Mouse (Mus musculus) intestine, embryonic 15.5 days (tissue): ENCODE data around the gene Camta1. TPM values are rescaled to one million over a fixed set of nuclear protein-coding genes. Genes with fewer than 3 reads are reported as not detected.
A peak's percentile ranks its signal among the peaks of the same experiment; 100 is the strongest.

Experiments used
- ATAC-seq: fragments of 200-750 bp; cut with Nextera tagmentation; 2 replicates; pipeline ENCODE4 v1.8.0; 2017; ENCODE audit warnings: moderate TSS enrichment, moderate library complexity
- H3K27ac ChIP-seq: fragments of 300-500 bp; sonication (generic); 2 replicates; pipeline ENCODE4 v1.5.1; 2015; ENCODE audit warnings: mild to moderate bottlenecking, inconsistent platforms
- H3K27me3 ChIP-seq: fragments of 300-500 bp; sonication (generic); replicated peaks from 2 replicates; pipeline ENCODE4 v1.6.1; 2015; ENCODE audit warnings: inconsistent platforms
- H3K36me3 ChIP-seq: fragments of 300-500 bp; sonication (generic); 2 replicates; pipeline ENCODE4 v1.6.1; 2015; ENCODE audit warnings: inconsistent platforms
- H3K4me1 ChIP-seq: fragments of 300-500 bp; sonication (generic); replicated peaks from 2 replicates; pipeline ENCODE4 v1.6.1; 2015; ENCODE audit warnings: inconsistent platforms
- H3K4me2 ChIP-seq: fragments of 300-500 bp; sonication (generic); replicated peaks from 2 replicates; pipeline ENCODE4 v1.6.1; 2015; ENCODE audit warnings: mild to moderate bottlenecking, inconsistent platforms
- H3K4me3 ChIP-seq: fragments of 300-500 bp; sonication (generic); replicated peaks from 2 replicates; pipeline ENCODE4 v1.5.1; 2015; ENCODE audit warnings: inconsistent platforms
- H3K9ac ChIP-seq: fragments of 300-500 bp; sonication (generic); 2 replicates; pipeline ENCODE4 v1.6.1; 2015; ENCODE audit warnings: inconsistent platforms
- H3K9me3 ChIP-seq: fragments of 300-500 bp; sonication (generic); 2 replicates; pipeline ENCODE4 v1.6.1; 2016; ENCODE audit warnings: inconsistent platforms
- WGBS: fragments of 180-500 bp; shearing (Covaris S2); methylation state at CpG from one replicate; pipeline ENCODE4 v1.1.7; 2015; 5-methylcytosine and 5-hydroxymethylcytosine counted together
- polyA plus RNA-seq: library from polyadenylated mRNA; unstranded; fragments of >200 nt; fragmentation: Nextera tagmentation; extraction: Ambion mirVana; gene quantifications from 2 replicates; pipeline ENCODE4 v1.2.1, GENCODE M21; 2015

The Camta1 gene
- polyA plus RNA-seq, 1 experiment from 2014 or later: 75.7 TPM

- Histone ChIP-seq H3K4me2 (no peak overlapping the region), H3K4me3 (no peak overlapping the region), H3K9me3 (no peaks in the 10 kb centered on the region), H3K9ac (no peak overlapping the region), H3K27me3 (no peaks in the 10 kb centered on the region), H3K27ac (no peak overlapping the region), H3K4me1 (peaks cover 8% of the 10 kb centered on the region; the same call in 1 of the 2 replicates), H3K36me3 (no peaks in the 10 kb centered on the region)
- no peak for ATAC-seq
- WGBS: 80% methylated on average over 9 of the region's 9 CpGs
These were observed 115.6 kb downstream of the Camta1 start for GRCm38 (mm10) chr4:151746002-151746606.

DNA sequence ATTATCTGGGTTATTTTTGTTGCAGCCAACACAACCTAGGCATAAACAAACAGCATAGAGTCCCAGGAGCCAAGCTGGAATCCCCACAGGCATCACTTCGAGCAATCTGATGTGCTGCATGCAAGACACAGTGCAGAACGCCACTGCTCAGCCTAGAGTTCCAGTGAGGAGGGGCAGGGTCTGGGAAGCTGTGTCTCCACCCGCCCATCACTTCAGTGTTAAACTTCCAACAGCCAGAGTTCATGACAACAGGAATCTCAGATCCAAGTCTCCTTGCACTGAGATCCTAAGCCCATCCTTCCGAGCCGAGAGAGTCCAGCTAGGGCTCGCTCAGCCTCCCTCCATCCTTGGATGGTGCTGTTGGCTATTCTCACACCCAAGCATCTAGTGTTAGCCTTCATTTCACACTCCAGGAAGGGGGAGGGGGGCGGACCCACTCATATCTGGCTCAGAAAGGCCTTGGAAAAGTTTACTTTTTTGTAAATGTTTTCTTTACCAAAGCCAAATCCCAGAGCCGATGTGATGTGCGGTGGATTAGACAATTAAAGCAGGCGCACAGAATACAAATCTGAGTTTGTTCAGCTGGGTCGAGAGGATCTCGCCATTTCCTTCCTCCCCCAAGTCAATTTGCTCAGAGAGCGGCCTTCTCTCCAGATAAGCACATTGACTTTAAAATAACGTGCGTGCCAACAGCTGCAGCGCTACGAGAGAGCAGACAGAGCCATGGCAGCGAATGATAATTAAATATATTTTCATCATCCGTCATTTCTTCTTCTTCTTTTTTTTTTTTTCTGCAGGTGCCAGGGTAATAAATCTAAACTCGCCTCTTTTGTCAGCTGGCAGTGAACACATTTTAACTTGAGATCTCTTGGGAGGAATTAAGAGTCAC, 120.2 kb downstream of the Camta1 start:
- 29% methylated on average over 20 of the region's 20 CpGs for WGBS
- Histone ChIP-seq H3K9me3 (no peaks in the 10 kb centered on the region), H3K9ac (no peak overlapping the region), H3K36me3 (no peaks in the 10 kb centered on the region), H3K27me3 (no peaks in the 10 kb centered on the region), H3K4me1 (peaks cover 11% of the 10 kb centered on the region; the same call in 1 of the 2 replicates), H3K4me3 (no peak overlapping the region), H3K4me2 (no peak overlapping the region), H3K27ac (no peak overlapping the region)
- ATAC-seq: no peak

- no peak overlapping the region for H3K4me3 ChIP-seq
- H3K27ac ChIP-seq: no peak overlapping the region
- no peaks in the 10 kb centered on the region for H3K27me3 ChIP-seq
- no peak overlapping the region for H3K9ac ChIP-seq
- H3K36me3 ChIP-seq: no peaks in the 10 kb centered on the region
- H3K4me2 ChIP-seq: no peak overlapping the region
- WGBS: 78% methylated on average over 11 of the region's 12 CpGs
- no peaks in the 10 kb centered on the region for H3K9me3 ChIP-seq
- no peak for ATAC-seq
- H3K4me1 ChIP-seq: peaks cover 11% of the 10 kb centered on the region; the same call in 1 of the 2 replicates
These were observed 122.2 kb downstream of the Camta1 start for GRCm38 (mm10) chr4:151739348-151739956.

GRCm38 (mm10) chr4:151738875-151739274, 122.8 kb downstream of the Camta1 start:
- Histone ChIP-seq H3K36me3 (no peaks in the 10 kb centered on the region), H3K9me3 (no peaks in the 10 kb centered on the region), H3K9ac (no peak overlapping the region), H3K4me1 (peaks cover 11% of the 10 kb centered on the region; the same call in 1 of the 2 replicates), H3K4me3 (no peak overlapping the region), H3K27ac (no peak overlapping the region), H3K4me2 (no peak overlapping the region), H3K27me3 (no peaks in the 10 kb centered on the region)
- no peak for ATAC-seq
- 75% methylated on average over 11 of the region's 11 CpGs for WGBS

DNA sequence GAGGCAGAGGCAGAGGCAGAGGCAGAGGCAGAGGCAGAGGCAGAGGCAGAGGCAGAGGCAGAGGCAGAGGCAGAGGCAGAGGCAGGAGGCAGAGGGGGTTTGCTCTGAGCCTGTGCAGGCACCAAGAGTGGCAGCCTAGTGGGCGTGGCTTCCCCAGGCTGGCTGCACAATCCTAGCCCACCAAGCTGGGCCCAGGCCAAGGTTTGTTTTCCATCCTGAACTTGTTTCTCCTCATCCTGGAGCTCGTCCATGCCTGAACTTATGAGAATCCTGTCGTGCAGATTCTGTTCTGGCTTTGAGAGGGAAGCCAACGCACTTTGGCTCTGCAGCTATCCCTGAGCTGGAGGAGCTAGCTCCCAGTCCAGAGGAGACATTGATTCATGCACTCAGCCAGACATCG, 123.4 kb downstream of the Camta1 start:
- Histone ChIP-seq H3K4me1 (peaks cover 11% of the 10 kb centered on the region; the same call in 1 of the 2 replicates), H3K4me2 (no peak overlapping the region), H3K27ac (no peak overlapping the region), H3K9me3 (no peaks in the 10 kb centered on the region), H3K9ac (no peak overlapping the region), H3K27me3 (no peaks in the 10 kb centered on the region), H3K4me3 (no peak overlapping the region), H3K36me3 (no peaks in the 10 kb centered on the region)
- WGBS: 51% methylated on average over 5 of the region's 5 CpGs
- no peak for ATAC-seq

- no peaks in the 10 kb centered on the region for H3K27me3 ChIP-seq
- whole genome bisulfite sequencing: 61% methylated on average over 10 of the region's 10 CpGs
These were observed 129.0 kb downstream of the Camta1 start for GRCm38 (mm10) chr4:151732668-151733067.

DNA sequence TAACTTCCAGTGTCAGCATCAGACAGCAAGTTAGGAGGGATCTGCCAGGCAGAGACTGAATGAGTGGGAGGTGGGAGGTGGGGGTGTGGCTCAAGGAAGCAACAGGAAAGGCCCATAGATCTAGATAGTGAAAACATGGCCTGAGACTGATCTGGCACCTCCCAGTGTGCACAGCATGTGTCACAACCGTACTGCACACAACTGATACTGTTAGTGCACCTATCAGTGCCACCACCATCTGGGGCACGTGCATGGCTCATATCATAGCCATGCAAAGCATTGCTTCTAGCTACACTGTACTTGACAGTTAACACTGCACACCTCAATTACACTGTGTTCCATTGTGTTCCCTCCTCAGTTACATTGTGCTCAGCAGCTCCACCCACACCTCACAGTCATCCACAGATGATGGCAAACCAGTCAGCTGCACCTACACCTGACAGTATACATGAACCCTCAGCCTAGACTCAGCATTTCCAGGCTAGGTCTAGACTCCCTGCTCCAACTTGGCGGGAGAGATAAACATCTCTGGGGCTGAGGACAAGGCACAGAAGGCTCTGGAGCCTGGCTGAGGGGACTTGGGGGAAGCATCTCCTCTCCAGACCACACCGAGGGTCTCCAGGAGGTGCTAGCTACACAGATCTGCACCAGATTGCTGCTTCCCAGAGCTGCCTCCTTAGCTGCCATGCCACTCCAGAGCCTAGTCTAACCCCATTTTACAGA, 131.5 kb downstream of the Camta1 start:
- no peaks in the 10 kb centered on the region for H3K27me3 ChIP-seq
- no peak overlapping the region for H3K4me3 ChIP-seq
- H3K4me2 ChIP-seq: no peak overlapping the region
- no peaks in the 10 kb centered on the region for H3K9me3 ChIP-seq
- H3K4me1 ChIP-seq: no peaks in the 10 kb centered on the region
- ATAC-seq: peak; percentile 77; the same call in 1 of the 2 replicates
- H3K27ac ChIP-seq: no peak overlapping the region
- H3K36me3 ChIP-seq: no peaks in the 10 kb centered on the region
- no peak overlapping the region for H3K9ac ChIP-seq
- WGBS: 61% methylated on average over 4 of the region's 4 CpGs

More at GRCm38 (mm10) chr4:151732668-151733067, 129.0 kb downstream of the Camta1 start:
- no peak overlapping the region for H3K4me2 ChIP-seq
- H3K36me3 ChIP-seq: no peaks in the 10 kb centered on the region
- no peak overlapping the region for H3K27ac ChIP-seq
- H3K4me1 ChIP-seq: no peaks in the 10 kb centered on the region
- no peak overlapping the region for H3K4me3 ChIP-seq
- no peak for ATAC-seq
- H3K9me3 ChIP-seq: no peaks in the 10 kb centered on the region
- no peak overlapping the region for H3K9ac ChIP-seq

DNA sequence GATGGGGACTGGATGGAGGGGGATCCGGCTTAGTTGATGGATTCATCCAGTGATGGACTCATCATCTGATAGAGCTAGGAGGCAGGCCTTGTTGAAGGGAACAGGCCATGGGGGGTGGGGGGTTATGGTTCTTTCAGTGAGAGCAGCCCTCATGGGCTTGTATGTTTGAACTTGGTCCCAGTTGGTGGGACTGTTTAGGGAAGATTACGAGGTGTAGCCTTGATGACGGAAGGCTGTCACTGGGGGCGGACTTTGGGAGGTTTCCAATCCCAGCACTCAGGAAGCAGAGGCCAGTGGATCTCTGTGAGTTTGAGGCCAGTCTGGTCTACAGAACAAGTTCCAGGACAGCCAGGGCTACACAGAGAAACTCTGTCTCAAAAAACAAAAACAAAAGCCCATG, 132.6 kb downstream of the Camta1 start:
- ATAC-seq: no peak
- 84% methylated on average over 4 of the region's 4 CpGs for WGBS
- no peaks in the 10 kb centered on the region for H3K27me3 ChIP-seq
- no peaks in the 10 kb centered on the region for H3K36me3 ChIP-seq
- H3K4me2 ChIP-seq: no peak overlapping the region
- H3K4me1 ChIP-seq: no peaks in the 10 kb centered on the region
- no peaks in the 10 kb centered on the region for H3K9me3 ChIP-seq
- H3K4me3 ChIP-seq: no peak overlapping the region
- no peak overlapping the region for H3K9ac ChIP-seq
- H3K27ac ChIP-seq: no peak overlapping the region

DNA sequence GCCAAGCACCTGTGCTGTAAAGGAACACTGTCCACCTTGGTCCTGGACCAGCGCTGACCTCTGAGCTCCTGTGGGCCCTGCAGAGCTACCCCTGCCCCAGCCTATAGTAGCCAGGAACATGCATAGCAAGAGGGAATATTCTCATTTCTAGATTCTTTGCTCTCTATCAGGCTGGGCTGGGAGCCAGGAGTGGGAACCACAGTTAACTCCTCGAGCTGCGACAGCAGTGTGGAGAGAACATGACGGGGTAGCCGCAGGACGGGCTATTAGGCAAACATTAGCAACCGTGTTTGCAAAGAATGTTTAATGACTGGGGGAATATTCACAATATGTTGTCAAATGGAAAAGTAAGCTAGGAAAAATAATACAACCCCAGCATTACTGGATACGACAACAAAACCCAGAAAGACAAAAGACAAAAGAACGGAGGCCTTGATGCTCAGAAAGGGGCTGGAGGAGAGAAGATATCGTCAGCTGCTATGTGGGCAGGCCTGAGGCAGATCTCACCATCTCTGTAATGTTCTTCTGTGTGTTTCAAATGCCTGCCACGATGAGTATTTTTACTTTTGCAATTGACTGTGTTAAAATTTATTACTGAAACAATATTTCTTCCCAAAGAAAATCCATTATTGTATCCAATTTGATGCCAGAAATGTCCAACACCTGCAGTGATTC, 133.1 kb downstream of the Camta1 start:
- no peak overlapping the region for H3K27ac ChIP-seq
- no peaks in the 10 kb centered on the region for H3K36me3 ChIP-seq
- no peak for ATAC-seq
- H3K4me3 ChIP-seq: no peak overlapping the region
- H3K9me3 ChIP-seq: no peaks in the 10 kb centered on the region
- no peak overlapping the region for H3K9ac ChIP-seq
- no peak overlapping the region for H3K4me2 ChIP-seq
- WGBS: 70% methylated on average over 11 of the region's 11 CpGs
- no peaks in the 10 kb centered on the region for H3K27me3 ChIP-seq
- no peaks in the 10 kb centered on the region for H3K4me1 ChIP-seq

DNA sequence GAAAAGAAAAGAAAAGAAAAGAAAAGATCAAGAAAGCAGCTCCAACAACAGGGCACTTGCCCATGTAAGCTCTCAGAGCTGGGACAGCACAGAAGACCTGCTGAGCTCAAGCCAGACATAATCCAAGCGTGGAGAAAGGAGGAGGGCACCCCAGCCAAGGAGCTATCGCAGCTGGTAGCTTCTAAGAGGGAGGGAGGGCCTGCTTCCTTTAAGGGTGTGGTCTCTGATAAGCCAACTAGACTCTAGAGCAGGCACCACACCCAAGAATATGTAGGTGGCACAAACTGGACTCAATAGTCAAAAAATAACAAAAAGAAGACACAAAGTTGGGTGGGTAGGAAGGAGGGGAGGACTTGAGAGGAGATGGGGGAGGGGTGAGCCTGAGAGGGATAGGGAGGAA, 135.3 kb downstream of the Camta1 start:
- Histone ChIP-seq H3K4me2 (no peak overlapping the region), H3K9me3 (no peaks in the 10 kb centered on the region), H3K36me3 (no peaks in the 10 kb centered on the region), H3K27me3 (no peaks in the 10 kb centered on the region), H3K9ac (no peak overlapping the region), H3K4me1 (no peaks in the 10 kb centered on the region), H3K4me3 (no peak overlapping the region), H3K27ac (no peak overlapping the region)
- ATAC-seq: peak; percentile 56; the same call in 1 of the 2 replicates
- 55% methylated on average over 2 of the region's 2 CpGs for WGBS

DNA sequence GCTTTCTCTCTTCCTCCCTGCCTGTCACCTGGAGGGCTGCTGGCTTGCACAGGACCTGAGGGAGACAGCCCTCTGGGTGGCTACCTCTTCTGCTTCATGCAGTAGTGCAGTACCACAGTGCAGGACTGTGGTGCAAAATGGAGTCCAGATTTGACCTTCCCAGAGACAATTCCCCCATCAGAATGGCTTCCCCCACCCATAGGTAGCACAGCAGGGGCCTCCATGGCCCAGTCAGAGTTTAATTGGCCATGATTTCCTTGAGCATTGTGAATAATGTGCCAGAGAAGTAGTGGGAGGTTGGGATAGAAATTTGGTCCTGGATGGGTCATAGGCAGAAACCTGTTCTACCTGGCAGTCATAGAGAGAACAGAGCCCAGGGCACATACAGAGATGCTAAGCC, 136.8 kb downstream of the Camta1 start:
- Histone ChIP-seq H3K27me3 (no peaks in the 10 kb centered on the region), H3K4me2 (no peak overlapping the region), H3K27ac (no peak overlapping the region), H3K4me1 (no peaks in the 10 kb centered on the region), H3K36me3 (no peaks in the 10 kb centered on the region), H3K9me3 (no peaks in the 10 kb centered on the region), H3K9ac (no peak overlapping the region), H3K4me3 (no peak overlapping the region)
- ATAC-seq: no peak
